Mouse (Mus musculus) heart, embryonic 15.5 days (tissue): ENCODE data around the gene Nxn. TPM values are rescaled to one million over a fixed set of nuclear protein-coding genes. Genes with fewer than 3 reads are reported as not detected.

ENCODE experiments used
- ATAC-seq: fragments of 200-750 bp; cut with Nextera tagmentation; replicated peaks from 2 replicates; pipeline ENCODE4 v1.8.0; 2017; ENCODE audit warnings: low read depth, moderate TSS enrichment; ENCODE audit not compliant: insufficient number of reproducible peaks, insufficient read depth, low FRiP score
- H3K27ac ChIP-seq: fragments of 300-500 bp; sonication (generic); 2 replicates; pipeline ENCODE4 v1.5.1; 2015; ENCODE audit warnings: mild to moderate bottlenecking, inconsistent platforms
- H3K27me3 ChIP-seq: fragments of 300-500 bp; sonication (generic); 2 replicates; pipeline ENCODE4 v1.6.1; 2015; ENCODE audit warnings: inconsistent platforms
- H3K36me3 ChIP-seq: fragments of 300-500 bp; sonication (generic); 2 replicates; pipeline ENCODE4 v1.6.1; 2015; ENCODE audit warnings: mild to moderate bottlenecking, inconsistent platforms
- H3K4me1 ChIP-seq: fragments of 300-500 bp; sonication (generic); replicated peaks from 2 replicates; pipeline ENCODE4 v1.6.1; 2015; ENCODE audit warnings: inconsistent platforms
- H3K4me2 ChIP-seq: fragments of 300-500 bp; sonication (generic); 2 replicates; pipeline ENCODE4 v1.6.1; 2015; ENCODE audit warnings: inconsistent platforms, mild to moderate bottlenecking, moderate library complexity
- H3K4me3 ChIP-seq: fragments of 300-500 bp; sonication (generic); 2 replicates; pipeline ENCODE4 v1.5.1; 2015; ENCODE audit warnings: mild to moderate bottlenecking, inconsistent platforms
- H3K9ac ChIP-seq: fragments of 300-500 bp; sonication (generic); 2 replicates; pipeline ENCODE4 v1.6.1; 2015; ENCODE audit warnings: mild to moderate bottlenecking, inconsistent platforms
- H3K9me3 ChIP-seq: fragments of 300-500 bp; sonication (generic); replicated peaks from 2 replicates; pipeline ENCODE4 v1.6.1; 2016; ENCODE audit warnings: inconsistent platforms
- WGBS: fragments of 180-500 bp; shearing (Covaris S2); methylation state at CpG from one replicate; pipeline ENCODE4 v1.1.7; 2015; ENCODE audit warnings: mixed read lengths; 5-methylcytosine and 5-hydroxymethylcytosine counted together
- polyA plus RNA-seq: library from polyadenylated mRNA; unstranded; fragments of >200 nt; fragmentation: Nextera tagmentation; extraction: Ambion mirVana; gene quantifications from 2 replicates; pipeline ENCODE4 v1.2.1, GENCODE M21; 2015

The Nxn gene
- polyA plus RNA-seq, 1 experiment from 2014 or later = 18.6 TPM

GRCm38 (mm10) chr11:76420896-76421295 is 22.0 kb upstream of the Nxn start:
- Histone ChIP-seq H3K4me3 (no peak overlapping the region), H3K4me2 (no peak overlapping the region), H3K27me3 (no peaks in the 10 kb centered on the region), H3K9ac (no peak overlapping the region), H3K27ac (no peak overlapping the region), H3K9me3 (no peaks in the 10 kb centered on the region), H3K36me3 (peaks cover 49% of the 10 kb centered on the region), H3K4me1 (peaks cover 12% of the 10 kb centered on the region)
- WGBS = 57% methylated on average over 4 of the region's 4 CpGs
- no peak for ATAC-seq

GRCm38 (mm10) chr11:76419179-76419578 is 20.2 kb upstream of the Nxn start:
- peaks cover 64% of the 10 kb centered on the region for H3K36me3 ChIP-seq
- no peak for ATAC-seq
- no peak overlapping the region for H3K9ac ChIP-seq
- no peaks in the 10 kb centered on the region for H3K27me3 ChIP-seq
- peaks cover 6% of the 10 kb centered on the region for H3K4me1 ChIP-seq
- peak overlapping the region; percentile 3; the same call in 1 of the 2 replicates for H3K27ac ChIP-seq
- no peak overlapping the region for H3K4me3 ChIP-seq
- 62% methylated on average over 4 of the region's 4 CpGs for WGBS
- no peak overlapping the region for H3K4me2 ChIP-seq
- H3K9me3 ChIP-seq = no peaks in the 10 kb centered on the region

- Histone ChIP-seq H3K4me3 (no peak overlapping the region), H3K27ac (peak overlapping the region; percentile 3), H3K4me1 (peaks cover 5% of the 10 kb centered on the region; the same call in 1 of the 2 replicates), H3K9me3 (no peaks in the 10 kb centered on the region), H3K4me2 (no peak overlapping the region), H3K9ac (no peak overlapping the region), H3K27me3 (no peaks in the 10 kb centered on the region), H3K36me3 (peaks cover 59% of the 10 kb centered on the region)
- no peak for ATAC-seq
- 70% methylated on average over 8 of the region's 8 CpGs for WGBS
Measured at GRCm38 (mm10) chr11:76418423-76418822, 19.5 kb upstream of the Nxn start.

- WGBS = 59% methylated on average over 2 of the region's 2 CpGs
Measured at GRCm38 (mm10) chr11:76415985-76416384, 17.0 kb upstream of the Nxn start.

GRCm38 (mm10) chr11:76415001-76415400 is 16.1 kb upstream of the Nxn start:
- Histone ChIP-seq H3K36me3 (peaks cover 57% of the 10 kb centered on the region), H3K4me2 (no peak overlapping the region), H3K27me3 (no peaks in the 10 kb centered on the region), H3K4me3 (no peak overlapping the region), H3K4me1 (peaks cover 3% of the 10 kb centered on the region; the same call in 1 of the 2 replicates), H3K27ac (no peak overlapping the region), H3K9me3 (no peaks in the 10 kb centered on the region), H3K9ac (no peak overlapping the region)
- 95% methylated on average over 4 of the region's 4 CpGs for WGBS
- ATAC-seq = no peak

More at GRCm38 (mm10) chr11:76415985-76416384, 17.0 kb upstream of the Nxn start:
- Histone ChIP-seq H3K9me3 (no peaks in the 10 kb centered on the region), H3K27ac (no peak overlapping the region), H3K4me3 (no peak overlapping the region), H3K36me3 (peaks cover 56% of the 10 kb centered on the region), H3K4me2 (no peak overlapping the region), H3K9ac (no peak overlapping the region), H3K27me3 (no peaks in the 10 kb centered on the region), H3K4me1 (peaks cover 5% of the 10 kb centered on the region; the same call in 1 of the 2 replicates)
- ATAC-seq = no peak

- Histone ChIP-seq H3K27me3 (no peaks in the 10 kb centered on the region), H3K9me3 (no peaks in the 10 kb centered on the region), H3K4me3 (no peak overlapping the region), H3K4me1 (peaks cover 2% of the 10 kb centered on the region; the same call in 1 of the 2 replicates), H3K36me3 (peaks cover 42% of the 10 kb centered on the region), H3K4me2 (no peak overlapping the region), H3K9ac (no peak overlapping the region), H3K27ac (no peak overlapping the region)
- ATAC-seq = no peak
- 53% methylated on average over 4 of the region's 4 CpGs for WGBS
Measured at GRCm38 (mm10) chr11:76413202-76413601, 14.3 kb upstream of the Nxn start.

GRCm38 (mm10) chr11:76410826-76411225 is 11.9 kb upstream of the Nxn start:
- WGBS = 71% methylated on average over 12 of the region's 12 CpGs
- no peak for ATAC-seq
- peaks cover 20% of the 10 kb centered on the region for H3K36me3 ChIP-seq
- H3K9ac ChIP-seq = no peak overlapping the region
- no peak overlapping the region for H3K4me3 ChIP-seq
- H3K27me3 ChIP-seq = no peaks in the 10 kb centered on the region
- H3K4me2 ChIP-seq = no peak overlapping the region
- H3K4me1 ChIP-seq = peaks cover 9% of the 10 kb centered on the region; the same call in 1 of the 2 replicates
- no peaks in the 10 kb centered on the region for H3K9me3 ChIP-seq
- no peak overlapping the region for H3K27ac ChIP-seq

- Histone ChIP-seq H3K36me3 (0 out of 2 replicates have a peak, but pooled peaks cover 3% of the 10 kb centered on the region), H3K4me1 (peaks cover 9% of the 10 kb centered on the region; the same call in 1 of the 2 replicates), H3K4me3 (peak within 1 kb of the TSS; percentile 81), H3K27ac (peak within 1 kb of the TSS; percentile 85), H3K9ac (peak within 1 kb of the TSS; percentile 92), H3K27me3 (no peaks in the 10 kb centered on the region), H3K4me2 (peak within 1 kb of the TSS; percentile 91), H3K9me3 (no peaks in the 10 kb centered on the region)
- ATAC-seq = peak; percentile 96
- WGBS = under 1% methylated on average over 46 of the region's 46 CpGs
Measured at GRCm38 (mm10) chr11:76406702-76407583, 8.0 kb upstream of the Nxn start, which contains the start of gene Timm22. Gene Timm22, plus strand, starts transcription at chr11:76406952.

- Histone ChIP-seq H3K36me3 (no peaks in the 10 kb centered on the region), H3K4me2 (no peak overlapping the region), H3K9me3 (no peaks in the 10 kb centered on the region), H3K4me1 (peaks cover 9% of the 10 kb centered on the region; the same call in 1 of the 2 replicates), H3K4me3 (no peak overlapping the region), H3K27ac (no peak overlapping the region), H3K27me3 (no peaks in the 10 kb centered on the region), H3K9ac (no peak overlapping the region)
- 73% methylated on average over 5 of the region's 5 CpGs for WGBS
- no peak for ATAC-seq
Measured at GRCm38 (mm10) chr11:76405626-76406264, 6.8 kb upstream of the Nxn start.

GRCm38 (mm10) chr11:76405113-76405512 is 6.2 kb upstream of the Nxn start:
- 47% methylated on average over 4 of the region's 4 CpGs for WGBS
- no peak overlapping the region for H3K27ac ChIP-seq

GRCm38 (mm10) chr11:76401398-76401797 is 2.5 kb upstream of the Nxn start:
- Histone ChIP-seq H3K9ac (no peak overlapping the region), H3K36me3 (no peaks in the 10 kb centered on the region), H3K9me3 (no peaks in the 10 kb centered on the region), H3K27me3 (no peaks in the 10 kb centered on the region), H3K4me3 (no peak overlapping the region), H3K27ac (no peak overlapping the region), H3K4me2 (no peak overlapping the region), H3K4me1 (peaks cover 13% of the 10 kb centered on the region)
- ATAC-seq = no peak
- WGBS = 71% methylated on average over 10 of the region's 10 CpGs

More at GRCm38 (mm10) chr11:76405113-76405512, 6.2 kb upstream of the Nxn start:
- Histone ChIP-seq H3K4me3 (no peak overlapping the region), H3K27me3 (no peaks in the 10 kb centered on the region), H3K4me2 (no peak overlapping the region), H3K9me3 (no peaks in the 10 kb centered on the region), H3K9ac (no peak overlapping the region), H3K36me3 (no peaks in the 10 kb centered on the region), H3K4me1 (peaks cover 10% of the 10 kb centered on the region)
- ATAC-seq = no peak
